Mouse (Mus musculus) bone marrow, adult 2 months (tissue): Measurements from ENCODE around the gene Lce3c. TPM values are rescaled to one million over a fixed set of nuclear protein-coding genes. Genes with fewer than 3 reads are reported as not detected.

Experiments used
- H3K27ac ChIP-seq: fragments of 200-500 bp; 2 replicates; pipeline ENCODE4 v1.5.1; 2012; ENCODE audit warnings: low read depth, mild to moderate bottlenecking, control low read depth, inconsistent platforms, low read length; ENCODE audit not compliant: control insufficient read depth, poor library complexity, insufficient read depth
- H3K4me1 ChIP-seq: fragments of 200-500 bp; 2 replicates; pipeline ENCODE4 v1.6.1; 2011; ENCODE audit warnings: low read length; ENCODE audit not compliant: control insufficient read depth, insufficient read depth
- H3K4me3 ChIP-seq: fragments of 200-500 bp; replicated peaks from 2 replicates; pipeline ENCODE3; 2011; ENCODE audit warnings: mild to moderate bottlenecking, low read depth, low read length, control low read depth; ENCODE audit not compliant: control insufficient read depth
- CTCF ChIP-seq: fragments of 200-500 bp; IDR thresholded peaks from 2 replicates; pipeline ENCODE4 v1.5.1; 2011; ENCODE audit warnings: low read length, control low read depth; ENCODE audit not compliant: control insufficient read depth, insufficient read depth
- POLR2A ChIP-seq: fragments of 200-500 bp; IDR thresholded peaks from 2 replicates; pipeline ENCODE4 v1.6.1; 2011; ENCODE audit warnings: low read depth, mild to moderate bottlenecking, control low read depth, low read length, borderline replicate concordance; ENCODE audit not compliant: control insufficient read depth
- WGBS: fragments of 180-500 bp; shearing (Covaris S2); methylation state at CpG from one replicate; pipeline ENCODE4 v1.1.7; 2018; 5-methylcytosine and 5-hydroxymethylcytosine counted together
- polyA plus RNA-seq: library from polyadenylated mRNA; stranded (reverse); fragments of >200 nt; gene quantifications from 2 replicates; pipeline ENCODE4 v1.2.4, GENCODE M21; 2011; ENCODE audit warnings: low replicate concordance; ENCODE audit not compliant: missing spikeins, insufficient read depth, insufficient read length

The Lce3c gene
- polyA plus RNA-seq, 1 experiment: not detected

DNA sequence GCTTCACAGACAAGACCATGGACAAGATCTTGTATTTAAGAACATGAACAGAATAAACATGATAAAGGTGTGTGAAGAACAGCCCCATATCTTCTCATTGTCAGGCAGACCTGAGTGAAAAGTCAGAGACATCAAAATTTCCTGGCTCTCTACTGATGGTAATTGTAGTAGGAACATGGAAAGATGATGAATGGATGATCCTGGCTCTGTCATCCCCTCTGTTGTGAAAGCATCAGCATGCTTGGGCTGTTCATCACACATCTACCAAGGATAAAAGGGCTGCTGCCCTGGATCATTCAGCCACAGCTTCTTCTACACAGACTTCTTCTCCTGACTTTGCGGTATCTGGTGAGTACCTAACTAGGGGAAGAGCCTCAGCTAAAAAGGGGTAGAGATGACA is 12.8 kb downstream of the Lce3c start, which contains the start of gene Lce3d:
Lce3d (plus strand) TSS at position 301 of the 400 bp plus-strand sequence.
- no peaks in the 10 kb centered on the region for H3K4me1 ChIP-seq
- H3K4me3 ChIP-seq: no peak within 1 kb of the TSS
- 81% methylated on average over 1 of the region's 1 CpGs for WGBS
- H3K27ac ChIP-seq: no peak within 1 kb of the TSS
- no peak for TF ChIP-seq POLR2A
- no peak for TF ChIP-seq CTCF

GRCm38 (mm10) chr3:92966761-92967160 is 22.5 kb downstream of the Lce3c start, which contains the start of gene Lce3e:
Gene Lce3e (plus strand): TSS chr3:92967061.
- Histone ChIP-seq H3K27ac (no peak within 1 kb of the TSS), H3K4me1 (no peaks in the 10 kb centered on the region), H3K4me3 (no peak within 1 kb of the TSS)
- WGBS: 79% methylated on average over 2 of the region's 2 CpGs
- TF ChIP-seq POLR2A (no peak), CTCF (no peak)

GRCm38 (mm10) chr3:92978484-92978883 is 34.2 kb downstream of the Lce3c start:
- no peak overlapping the region for H3K4me3 ChIP-seq
- H3K4me1 ChIP-seq: no peaks in the 10 kb centered on the region
- TF ChIP-seq CTCF (no peak), POLR2A (no peak)
- H3K27ac ChIP-seq: no peak overlapping the region
- 72% methylated on average over 2 of the region's 2 CpGs for WGBS

GRCm38 (mm10) chr3:92991926-92992325 is 47.6 kb downstream of the Lce3c start, which contains the start of gene Lce3f:
Gene Lce3f (plus strand): TSS chr3:92992226.
- Histone ChIP-seq H3K4me3 (no peak within 1 kb of the TSS), H3K4me1 (no peaks in the 10 kb centered on the region), H3K27ac (no peak within 1 kb of the TSS)
- no peak for TF ChIP-seq POLR2A

Other genes starting within 250 kb of the Lce3c start
- gene Lce1e, start 235.4 kb upstream of the Lce3c start, polyA plus RNA-seq: not detected in 2 replicates
- gene Lce1f, start 224.1 kb upstream of the Lce3c start, polyA plus RNA-seq: not detected in 2 replicates
- not detected in 2 replicates for gene Gm38119, start 205.4 kb upstream of the Lce3c start, polyA plus RNA-seq
- gene Lce1g, start 192.1 kb upstream of the Lce3c start, polyA plus RNA-seq: not detected in 2 replicates
- not detected in 2 replicates for gene Lce1h, start 179.4 kb upstream of the Lce3c start, polyA plus RNA-seq
- gene Lce1i, start 165.6 kb upstream of the Lce3c start, polyA plus RNA-seq: not detected in 2 replicates
- gene Lce1j, start 154.0 kb upstream of the Lce3c start, polyA plus RNA-seq: not detected in 2 replicates
- not detected in 2 replicates for gene Lce1k, start 136.6 kb upstream of the Lce3c start, polyA plus RNA-seq
- not detected in 2 replicates for gene Kprp, start 117.2 kb upstream of the Lce3c start, polyA plus RNA-seq
- gene Lce1l, start 93.2 kb upstream of the Lce3c start, polyA plus RNA-seq: not detected in 2 replicates
- gene 2310050C09Rik, start 74.3 kb upstream of the Lce3c start, polyA plus RNA-seq: not detected in 2 replicates
- gene Lce3a, start 18.3 kb upstream of the Lce3c start, polyA plus RNA-seq: not detected in 2 replicates
- not detected in 2 replicates for gene Lce3b, start 11.5 kb upstream of the Lce3c start, polyA plus RNA-seq
- not detected in 2 replicates for gene Lce3d, start 12.9 kb downstream of the Lce3c start, polyA plus RNA-seq
- gene Lce3e, start 22.6 kb downstream of the Lce3c start, polyA plus RNA-seq: not detected in 2 replicates
- not detected in 2 replicates for gene Lce3f, start 47.7 kb downstream of the Lce3c start, polyA plus RNA-seq
- gene Crct1, start 71.2 kb downstream of the Lce3c start, polyA plus RNA-seq: not detected in 2 replicates
- gene Lce1m, start 74.6 kb downstream of the Lce3c start, polyA plus RNA-seq: not detected in 2 replicates
- gene Gm4858, start 124.3 kb downstream of the Lce3c start, polyA plus RNA-seq: not detected in 2 replicates
- not detected in 2 replicates for gene Crnn, start 200.3 kb downstream of the Lce3c start, polyA plus RNA-seq